Mouse (Mus musculus) kidney, adult 2 months (tissue): ENCODE measurements around the gene Sirt4.

Experiments
- CTCF ChIP-seq: fragments of 200-500 bp; conservative IDR thresholded peaks from 2 replicates; pipeline ENCODE4 v1.5.1; 2011; ENCODE audit warnings: low read depth, mild to moderate bottlenecking, control low read depth, low read length, moderate library complexity, mixed read lengths; ENCODE audit not compliant: insufficient read depth, insufficient read length
- POLR2A ChIP-seq: fragments of 200-500 bp; IDR thresholded peaks from one replicate; pipeline ENCODE4 v1.6.1; 2011; ENCODE audit warnings: low read depth, low read length, control low read depth

- TF ChIP-seq CTCF = no peak
- TF ChIP-seq POLR2A = no peak
Observed at GRCm38 (mm10) chr5:115529364-115529741, 44.8 kb upstream of the Sirt4 start.
